Mouse (Mus musculus): Measurements from ENCODE around the gene Emid1. TPM values are rescaled to one million over a fixed set of nuclear protein-coding genes. Genes with fewer than 3 reads are reported as not detected.

Emid1 gene
- 0.79 and 1.2 TPM in 2 replicates for total RNA-seq (2023)

DNA sequence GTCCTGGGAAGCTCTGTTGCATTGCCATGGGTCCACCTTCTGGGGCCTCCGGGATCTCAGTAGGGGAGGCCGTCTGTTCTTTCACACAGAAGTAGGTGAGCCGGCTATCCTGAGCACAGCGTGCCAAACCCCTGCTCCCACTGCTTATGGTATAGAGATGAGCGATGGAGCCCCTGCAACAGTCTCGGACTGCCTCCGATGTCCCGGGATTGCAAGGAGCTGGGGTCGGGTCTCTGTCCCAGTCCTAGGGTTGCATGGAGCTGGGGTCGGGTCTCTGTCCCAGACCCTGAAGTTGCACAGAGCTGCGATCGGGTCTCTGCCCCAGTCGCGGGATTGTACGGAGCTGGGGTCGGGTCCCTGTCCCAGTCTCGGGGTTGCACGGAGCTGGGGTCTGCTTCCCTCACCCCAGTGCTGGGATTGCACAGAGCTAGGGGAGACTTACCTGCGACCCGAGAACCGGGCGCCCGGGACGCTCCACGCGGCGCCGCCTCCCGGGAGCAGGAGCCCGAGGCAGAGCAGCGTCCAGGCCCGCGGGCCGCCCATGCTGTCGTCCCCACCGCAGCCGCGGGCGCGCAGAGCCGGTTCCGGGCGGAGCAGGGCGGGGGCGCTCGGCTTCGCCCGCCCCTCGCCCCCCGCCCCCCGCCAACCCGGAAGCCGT is at the start of gene Emid1:
Gene Emid1, minus strand, starts transcription at position 578 of the 658 bp plus-strand sequence.

DNA sequence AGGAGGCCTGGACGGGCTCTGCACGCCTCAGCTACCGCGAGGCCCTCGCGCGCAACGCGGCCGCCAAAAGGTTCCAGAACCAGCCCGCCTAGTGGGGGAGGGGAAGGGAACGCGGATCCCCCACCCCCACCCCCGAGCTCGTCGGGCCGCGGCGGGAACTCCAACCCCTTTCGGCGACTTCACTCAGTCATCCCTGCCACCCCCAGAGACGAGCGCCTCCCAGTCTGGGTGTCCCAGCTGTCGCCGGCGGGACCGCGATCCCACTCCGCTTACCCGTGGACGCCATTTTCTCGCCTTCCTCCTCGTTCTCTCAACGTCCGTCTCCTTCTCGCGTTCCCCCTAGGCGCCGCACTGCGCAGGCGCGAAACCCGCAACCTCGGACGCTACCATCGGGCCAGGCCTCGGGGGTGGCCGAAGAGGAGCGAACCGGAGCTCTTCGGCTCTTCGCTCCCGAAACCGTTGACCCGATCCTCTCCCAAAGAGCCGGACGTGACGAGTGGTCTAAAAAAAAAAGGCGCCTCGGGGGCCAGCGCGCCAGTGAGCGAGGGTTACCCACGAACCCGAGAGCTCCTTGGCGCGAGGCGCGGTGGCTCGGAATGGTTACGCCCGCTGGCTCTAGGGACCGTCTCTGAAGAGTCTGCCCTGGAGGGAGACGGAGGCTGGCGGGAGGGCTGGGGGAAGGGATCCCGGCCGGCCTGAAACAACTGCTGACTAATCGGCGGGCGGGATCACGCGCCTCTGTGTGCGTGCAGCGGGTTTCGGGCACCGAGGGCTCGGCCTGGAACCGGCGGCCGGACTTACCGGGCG is 53.1 kb downstream of the Emid1 start, which contains the start of the genes Rhbdd3 and Ewsr1:
Gene Rhbdd3, plus strand, starts transcription at position 191 of the 807 bp plus-strand sequence.
Gene Ewsr1, minus strand, starts transcription at position 531 of the 807 bp plus-strand sequence.

DNA sequence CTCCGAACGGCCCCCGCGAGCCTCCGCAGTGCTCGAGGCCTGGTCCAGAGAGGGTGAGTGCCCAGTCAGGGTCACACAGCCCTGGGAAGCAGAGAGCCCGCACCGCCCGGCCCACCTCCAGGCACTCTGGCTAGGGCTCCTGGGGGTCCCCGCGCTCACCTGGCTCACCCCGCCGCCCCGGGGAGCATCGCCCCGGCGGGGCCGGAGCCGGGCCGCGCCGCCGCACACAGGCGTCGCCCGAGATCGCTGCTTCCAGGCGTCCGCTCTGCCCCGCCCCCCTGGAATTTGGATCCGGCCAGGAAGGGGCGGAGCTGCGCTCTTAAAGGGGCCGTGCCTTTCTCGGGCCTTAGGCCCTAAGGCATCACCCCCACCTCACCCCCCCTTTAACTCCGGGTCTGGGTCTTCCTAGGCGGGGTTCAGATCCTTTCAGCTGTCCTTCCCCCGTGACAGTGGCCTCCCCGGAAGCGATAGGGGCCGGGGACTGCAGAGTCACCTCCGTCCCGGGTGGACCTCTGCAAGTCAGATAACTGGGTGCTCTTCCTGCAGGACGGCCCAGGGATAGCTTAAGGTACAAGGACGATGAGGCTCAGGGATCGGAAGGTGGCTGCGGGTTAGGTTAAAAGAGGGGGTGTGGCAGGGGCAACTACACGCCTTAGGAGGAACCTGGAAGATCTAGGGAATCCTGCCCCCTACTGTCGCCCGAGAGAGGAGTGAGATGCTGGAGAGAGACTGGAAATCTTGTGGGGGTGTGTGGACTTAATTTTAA is 86.8 kb downstream of the Emid1 start, which contains the start of gene Gas2l1:
Gene Gas2l1, minus strand, starts transcription at position 272 of the 766 bp plus-strand sequence.

DNA sequence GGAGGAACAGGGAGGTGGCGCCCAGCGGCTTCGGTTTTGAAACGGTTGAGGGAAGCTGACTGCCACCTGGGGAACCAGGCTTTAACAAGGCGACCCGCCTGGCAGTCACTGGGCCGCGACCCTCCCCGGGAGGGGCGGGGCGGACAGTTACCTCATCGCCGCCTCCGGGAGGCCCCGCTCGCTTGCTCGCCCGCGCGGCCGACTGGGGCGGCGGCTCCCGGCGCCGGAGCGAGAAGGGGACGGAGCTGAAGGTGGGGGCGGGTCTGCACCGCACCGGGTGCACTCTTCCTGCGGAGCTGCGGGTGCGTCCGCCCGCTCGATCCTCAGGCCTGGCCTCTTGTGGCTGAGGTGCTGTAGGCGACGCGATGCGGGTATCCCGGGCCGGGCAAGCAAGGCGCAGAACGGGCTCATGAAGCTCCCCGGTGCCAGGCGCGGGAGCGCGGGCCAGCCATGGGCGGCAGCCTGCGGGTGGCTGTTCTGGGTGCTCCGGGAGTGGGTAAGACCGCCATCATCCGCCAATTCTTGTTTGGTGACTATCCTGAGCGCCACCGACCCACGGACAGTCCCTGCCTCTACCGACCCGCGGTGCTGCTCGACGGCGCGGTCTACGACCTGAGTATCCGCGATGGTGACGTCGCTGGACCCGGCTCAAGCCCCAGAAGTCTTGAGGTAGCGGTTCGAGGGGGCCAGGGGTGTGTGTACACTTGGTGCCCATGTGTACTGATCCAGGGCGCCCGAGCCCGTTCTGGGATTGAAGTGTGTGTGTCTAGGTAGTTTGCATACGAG is 94.0 kb downstream of the Emid1 start, which contains the start of gene Rasl10a:
Gene Rasl10a, plus strand, starts transcription at position 273 of the 786 bp plus-strand sequence.

Other genes with a start within 250 kb of the Emid1 start
- not detected in 2 replicates for gene Nefh, start 204.2 kb downstream of the Emid1 start, total RNA-seq (2023)
- gene Ap1b1, start 165.4 kb downstream of the Emid1 start, total RNA-seq (2023) = 35.4 and 42.3 TPM in 2 replicates
- gene Rasl10a, start 94.1 kb downstream of the Emid1 start, total RNA-seq (2023) = not detected in 2 replicates
- 2.0 and 2.6 TPM in 2 replicates for gene Gas2l1, start 86.9 kb downstream of the Emid1 start, total RNA-seq (2023)
- 3.7 and 5.4 TPM in 2 replicates for gene Rhbdd3, start 53.3 kb downstream of the Emid1 start, total RNA-seq (2023)
- 337 and 372 TPM in 2 replicates for gene Ewsr1, start 53.0 kb downstream of the Emid1 start, total RNA-seq (2023)
- 5.6 and 7.0 TPM in 2 replicates for gene Kremen1, start 109.3 kb upstream of the Emid1 start, total RNA-seq (2023)

Data from neutrophil, adult 65 days (primary cell).